Mouse (Mus musculus): ENCODE measurements around the gene Capsl.

Gene Capsl

GRCm38 (mm10) chr15:9435534-9436180, at the start of gene Capsl:
Gene Capsl (plus strand): TSS chr15:9436028.
- no peak for DNase-seq (ENCODE audit: low spot score)

DNA sequence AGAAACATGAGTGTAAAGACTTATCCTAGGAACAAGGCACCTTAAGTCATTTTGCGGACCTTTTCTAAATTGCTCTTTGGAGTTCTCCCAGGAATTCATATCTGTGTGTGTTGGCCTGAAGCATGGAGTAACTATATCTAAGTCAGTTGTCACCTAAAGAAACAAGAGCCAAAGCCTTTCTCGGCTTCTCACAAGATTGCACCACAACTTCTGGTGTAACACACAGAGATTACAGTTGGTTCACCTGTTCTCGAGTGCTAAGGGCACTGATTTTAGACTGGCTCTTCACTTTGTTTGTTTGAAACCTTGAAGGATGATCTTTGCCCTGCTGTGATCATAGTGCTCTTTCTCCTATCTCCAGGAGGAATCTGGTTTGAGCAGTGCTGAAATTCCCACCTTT, 26.4 kb upstream of the Capsl start:
- DNase-seq (ENCODE audit: low spot score): no peak

GRCm38 (mm10) chr15:9421163-9421562, 14.7 kb upstream of the Capsl start:
- DNase-seq (ENCODE audit: low spot score): no peak

GRCm38 (mm10) chr15:9427849-9428248, 8.0 kb upstream of the Capsl start:
- no peak for DNase-seq (ENCODE audit: low spot score)

GRCm38 (mm10) chr15:9429843-9430242, 6.0 kb upstream of the Capsl start:
- no peak for DNase-seq (ENCODE audit: low spot score)

- no peak for DNase-seq (ENCODE audit: low spot score)
Measured at GRCm38 (mm10) chr15:9451999-9452398, 16.2 kb downstream of the Capsl start.

GRCm38 (mm10) chr15:9452842-9453241, 17.0 kb downstream of the Capsl start:
- no peak for DNase-seq (ENCODE audit: low spot score)

DNA sequence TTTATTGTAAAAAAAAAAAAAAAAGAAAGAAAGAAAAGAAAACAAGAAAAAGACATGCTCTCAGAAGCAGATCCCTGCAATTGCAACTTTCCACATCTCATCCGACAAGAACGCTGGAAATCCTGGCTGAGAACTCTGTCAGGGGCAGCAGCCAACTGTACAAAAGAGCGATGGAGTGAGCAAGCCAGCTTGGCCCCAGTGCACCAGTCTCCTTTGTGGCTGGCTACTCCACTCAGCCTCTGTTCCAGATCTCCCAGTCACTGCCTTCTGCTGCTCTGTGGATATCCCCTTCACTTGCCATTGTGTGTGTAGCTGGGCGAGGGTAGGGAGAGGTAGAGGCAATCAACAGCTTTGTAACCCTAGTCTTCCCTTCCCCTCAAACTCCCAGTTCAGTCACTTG, 18.4 kb downstream of the Capsl start:
- no peak for DNase-seq (ENCODE audit: low spot score)

- DNase-seq (ENCODE audit: low spot score): peak; percentile 55
Measured at GRCm38 (mm10) chr15:9455241-9455640, 19.4 kb downstream of the Capsl start.

- peak; percentile 67 for DNase-seq (ENCODE audit: low spot score)
Measured at GRCm38 (mm10) chr15:9463521-9464027, 27.7 kb downstream of the Capsl start.

GRCm38 (mm10) chr15:9464039-9464438, 28.2 kb downstream of the Capsl start:
- DNase-seq (ENCODE audit: low spot score): peak; percentile 35

GRCm38 (mm10) chr15:9471053-9471685, 35.3 kb downstream of the Capsl start:
- DNase-seq (ENCODE audit: low spot score): no peak

- DNase-seq (ENCODE audit: low spot score): no peak
Measured at GRCm38 (mm10) chr15:9472167-9472566, 36.3 kb downstream of the Capsl start.

GRCm38 (mm10) chr15:9472618-9473017, 36.8 kb downstream of the Capsl start:
- DNase-seq (ENCODE audit: low spot score): peak; percentile 86

- no peak for DNase-seq (ENCODE audit: low spot score)
Measured at GRCm38 (mm10) chr15:9473188-9473587, 37.4 kb downstream of the Capsl start.

GRCm38 (mm10) chr15:9489417-9490118, 53.7 kb downstream of the Capsl start:
- DNase-seq (ENCODE audit: low spot score): no peak

- DNase-seq (ENCODE audit: low spot score): no peak
Measured at GRCm38 (mm10) chr15:9492077-9492476, 56.2 kb downstream of the Capsl start.
